Mouse (Mus musculus): ENCODE results near the gene Tmem26. TPM values are rescaled to one million over a fixed set of nuclear protein-coding genes. Genes with fewer than 3 reads are reported as not detected.
"Not testable (repeated sequence)": the region's sequence is repeated elsewhere in the genome, so short reads cannot be mapped to it uniquely, and the experiment has no call there.

Tmem26 gene
- polyA plus RNA-seq, 1 experiment from 2014 or later, result 7.6 TPM

- no peaks in the 10 kb centered on the region for H3K9me3 ChIP-seq (ENCODE audit: control insufficient read depth, low read length)
- H3K4me3 ChIP-seq (ENCODE audit: low read depth, low read length), result no peak overlapping the region
- H3K36me3 ChIP-seq (ENCODE audit: control insufficient read depth, insufficient read depth, low read length), result no peaks in the 10 kb centered on the region
- no peaks in the 10 kb centered on the region for H3K4me1 ChIP-seq (ENCODE audit: control insufficient read depth, insufficient read depth, low read length)
- H3K27me3 ChIP-seq (ENCODE audit: control insufficient read depth, insufficient read depth, low read length), result no peaks in the 10 kb centered on the region
- H3K27ac ChIP-seq (ENCODE audit: low read depth, low read length), result no peak overlapping the region
- 87% methylated on average over 3 of the region's 3 CpGs for WGBS
- H3K9ac ChIP-seq (replicated peaks; ENCODE audit: low read depth, low read length), result no peak overlapping the region
- H3K4me2 ChIP-seq (ENCODE audit: low read depth, low read length), result no peak overlapping the region
- no peak for ATAC-seq (ENCODE audit: low read depth)
These were observed 12.2 kb downstream of the Tmem26 start for GRCm38 (mm10) chr10:68735621-68736020.

GRCm38 (mm10) chr10:68737391-68737790 is 13.9 kb downstream of the Tmem26 start:
- no peak for ATAC-seq (ENCODE audit: low read depth)
- Histone ChIP-seq H3K9me3 (ENCODE audit: control insufficient read depth, low read length) (no peaks in the 10 kb centered on the region), H3K4me2 (ENCODE audit: low read depth, low read length) (no peak overlapping the region), H3K36me3 (ENCODE audit: control insufficient read depth, insufficient read depth, low read length) (no peaks in the 10 kb centered on the region), H3K27ac (ENCODE audit: low read depth, low read length) (no peak overlapping the region), H3K4me3 (ENCODE audit: low read depth, low read length) (no peak overlapping the region), H3K27me3 (ENCODE audit: control insufficient read depth, insufficient read depth, low read length) (no peaks in the 10 kb centered on the region), H3K4me1 (ENCODE audit: control insufficient read depth, insufficient read depth, low read length) (no peaks in the 10 kb centered on the region), H3K9ac (replicated peaks; ENCODE audit: low read depth, low read length) (no peak overlapping the region)
- WGBS, result 84% methylated on average over 7 of the region's 7 CpGs

- H3K27me3 ChIP-seq (ENCODE audit: control insufficient read depth, insufficient read depth, low read length); H3K4me3 ChIP-seq (ENCODE audit: low read depth, low read length); H3K4me1 ChIP-seq (ENCODE audit: control insufficient read depth, insufficient read depth, low read length); H3K36me3 ChIP-seq (ENCODE audit: control insufficient read depth, insufficient read depth, low read length); H3K9ac ChIP-seq (replicated peaks; ENCODE audit: low read depth, low read length); H3K9me3 ChIP-seq (ENCODE audit: control insufficient read depth, low read length); H3K4me2 ChIP-seq (ENCODE audit: low read depth, low read length); H3K27ac ChIP-seq (ENCODE audit: low read depth, low read length); ATAC-seq (ENCODE audit: low read depth): not testable (repeated sequence)
- WGBS, result 90% methylated on average over 1 of the region's 1 CpGs
These were observed 15.5 kb downstream of the Tmem26 start for GRCm38 (mm10) chr10:68738981-68739380.

GRCm38 (mm10) chr10:68740251-68740650 is 16.8 kb downstream of the Tmem26 start:
- no peak overlapping the region for H3K4me3 ChIP-seq (ENCODE audit: low read depth, low read length)
- H3K27me3 ChIP-seq (ENCODE audit: control insufficient read depth, insufficient read depth, low read length), result no peaks in the 10 kb centered on the region
- 68% methylated on average over 2 of the region's 2 CpGs for WGBS
- no peak overlapping the region for H3K9ac ChIP-seq (replicated peaks; ENCODE audit: low read depth, low read length)
- H3K4me1 ChIP-seq (ENCODE audit: control insufficient read depth, insufficient read depth, low read length), result no peaks in the 10 kb centered on the region
- no peaks in the 10 kb centered on the region for H3K36me3 ChIP-seq (ENCODE audit: control insufficient read depth, insufficient read depth, low read length)
- H3K4me2 ChIP-seq (ENCODE audit: low read depth, low read length), result no peak overlapping the region
- H3K27ac ChIP-seq (ENCODE audit: low read depth, low read length), result no peak overlapping the region
- ATAC-seq (ENCODE audit: low read depth), result no peak
- no peaks in the 10 kb centered on the region for H3K9me3 ChIP-seq (ENCODE audit: control insufficient read depth, low read length)

GRCm38 (mm10) chr10:68750921-68751320 is 27.5 kb downstream of the Tmem26 start:
- no peak for ATAC-seq (ENCODE audit: low read depth)
- no peak overlapping the region for H3K27ac ChIP-seq (ENCODE audit: low read depth, low read length)
- H3K27me3 ChIP-seq (ENCODE audit: control insufficient read depth, insufficient read depth, low read length), result no peaks in the 10 kb centered on the region
- WGBS, result 87% methylated on average over 7 of the region's 7 CpGs
- H3K9ac ChIP-seq (replicated peaks; ENCODE audit: low read depth, low read length), result no peak overlapping the region
- no peaks in the 10 kb centered on the region for H3K9me3 ChIP-seq (ENCODE audit: control insufficient read depth, low read length)
- H3K36me3 ChIP-seq (ENCODE audit: control insufficient read depth, insufficient read depth, low read length), result no peaks in the 10 kb centered on the region
- H3K4me1 ChIP-seq (ENCODE audit: control insufficient read depth, insufficient read depth, low read length), result no peaks in the 10 kb centered on the region
- H3K4me3 ChIP-seq (ENCODE audit: low read depth, low read length), result no peak overlapping the region
- H3K4me2 ChIP-seq (ENCODE audit: low read depth, low read length), result no peak overlapping the region

GRCm38 (mm10) chr10:68759238-68759637 is 35.8 kb downstream of the Tmem26 start:
- no peaks in the 10 kb centered on the region for H3K9me3 ChIP-seq (ENCODE audit: control insufficient read depth, low read length)
- no peak for ATAC-seq (ENCODE audit: low read depth)
- H3K36me3 ChIP-seq (ENCODE audit: control insufficient read depth, insufficient read depth, low read length), result no peaks in the 10 kb centered on the region
- H3K4me1 ChIP-seq (ENCODE audit: control insufficient read depth, insufficient read depth, low read length), result no peaks in the 10 kb centered on the region
- H3K4me3 ChIP-seq (ENCODE audit: low read depth, low read length), result no peak overlapping the region
- H3K4me2 ChIP-seq (ENCODE audit: low read depth, low read length), result no peak overlapping the region
- no peaks in the 10 kb centered on the region for H3K27me3 ChIP-seq (ENCODE audit: control insufficient read depth, insufficient read depth, low read length)
- no peak overlapping the region for H3K9ac ChIP-seq (replicated peaks; ENCODE audit: low read depth, low read length)
- no peak overlapping the region for H3K27ac ChIP-seq (ENCODE audit: low read depth, low read length)
- 50% methylated on average over 5 of the region's 5 CpGs for WGBS

DNA sequence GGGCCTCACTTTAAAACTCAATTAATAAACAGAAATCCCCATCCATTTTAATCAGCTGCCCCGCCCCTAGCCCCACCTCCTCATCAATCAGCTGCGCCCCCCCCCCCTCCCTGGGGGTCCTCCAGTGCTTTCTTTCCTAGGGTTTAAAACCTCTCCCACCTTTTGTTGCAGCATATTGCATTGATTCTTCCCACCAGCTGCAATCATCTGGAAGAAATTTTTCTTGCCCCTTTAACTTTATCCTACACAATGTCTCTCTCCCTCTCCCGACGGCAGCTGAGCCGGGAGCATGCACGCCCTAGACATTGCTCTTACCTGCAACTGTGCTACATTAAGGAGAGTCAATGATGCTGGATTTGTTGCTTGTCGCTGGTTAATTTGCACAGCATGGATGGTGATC is 36.3 kb downstream of the Tmem26 start:
- WGBS, result 46% methylated on average over 7 of the region's 7 CpGs
- Histone ChIP-seq H3K27ac (ENCODE audit: low read depth, low read length) (no peak overlapping the region), H3K9me3 (ENCODE audit: control insufficient read depth, low read length) (no peaks in the 10 kb centered on the region), H3K4me1 (ENCODE audit: control insufficient read depth, insufficient read depth, low read length) (no peaks in the 10 kb centered on the region), H3K36me3 (ENCODE audit: control insufficient read depth, insufficient read depth, low read length) (no peaks in the 10 kb centered on the region), H3K27me3 (ENCODE audit: control insufficient read depth, insufficient read depth, low read length) (no peaks in the 10 kb centered on the region), H3K9ac (replicated peaks; ENCODE audit: low read depth, low read length) (no peak overlapping the region), H3K4me2 (ENCODE audit: low read depth, low read length) (no peak overlapping the region), H3K4me3 (ENCODE audit: low read depth, low read length) (no peak overlapping the region)
- no peak for ATAC-seq (ENCODE audit: low read depth)

DNA sequence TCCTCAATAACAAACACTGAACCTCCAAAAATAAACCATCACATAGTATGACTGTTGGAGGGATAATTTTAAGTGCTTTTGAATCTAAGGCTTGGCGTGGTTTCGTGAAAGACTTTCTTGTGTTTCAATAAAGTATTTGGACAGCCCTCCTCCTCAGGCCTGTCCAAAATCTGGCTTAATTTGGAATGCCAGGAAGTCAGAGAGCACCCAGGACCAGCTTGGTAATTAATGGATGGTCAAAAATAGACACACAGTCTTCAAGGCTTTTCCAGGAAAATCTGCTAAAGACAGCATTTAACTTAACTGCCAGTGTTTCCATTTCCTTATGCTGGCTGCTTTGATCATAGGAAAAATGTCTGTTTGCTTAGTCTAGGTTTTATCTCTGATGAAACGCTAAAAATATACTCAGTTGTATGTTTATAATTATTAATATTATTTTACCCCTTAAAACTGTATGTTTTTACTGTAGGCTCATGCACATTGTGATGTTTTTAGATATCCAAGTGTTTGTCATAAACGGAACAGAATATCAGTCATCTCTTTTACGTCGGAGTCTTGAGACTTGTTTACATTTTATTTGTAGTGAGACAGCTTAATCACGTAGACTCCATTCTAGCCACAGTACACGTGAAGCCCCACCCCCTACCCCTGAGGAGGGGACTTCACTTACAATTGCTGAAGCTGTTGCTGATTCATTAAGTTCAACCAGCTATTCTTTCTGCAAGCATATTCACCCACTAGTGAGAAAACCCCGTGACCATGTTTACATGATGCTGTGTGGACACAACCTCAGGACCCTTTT is 57.8 kb downstream of the Tmem26 start:
- 84% methylated on average over 9 of the region's 9 CpGs for WGBS
- H3K4me1 ChIP-seq (ENCODE audit: control insufficient read depth, insufficient read depth, low read length), result no peaks in the 10 kb centered on the region
- H3K4me2 ChIP-seq (ENCODE audit: low read depth, low read length), result no peak overlapping the region
- H3K27me3 ChIP-seq (ENCODE audit: control insufficient read depth, insufficient read depth, low read length), result no peaks in the 10 kb centered on the region
- H3K9me3 ChIP-seq (ENCODE audit: control insufficient read depth, low read length), result no peaks in the 10 kb centered on the region
- no peak overlapping the region for H3K27ac ChIP-seq (ENCODE audit: low read depth, low read length)
- no peak for ATAC-seq (ENCODE audit: low read depth)
- no peaks in the 10 kb centered on the region for H3K36me3 ChIP-seq (ENCODE audit: control insufficient read depth, insufficient read depth, low read length)
- no peak overlapping the region for H3K9ac ChIP-seq (replicated peaks; ENCODE audit: low read depth, low read length)
- no peak overlapping the region for H3K4me3 ChIP-seq (ENCODE audit: low read depth, low read length)

GRCm38 (mm10) chr10:68782724-68783123 is 59.3 kb downstream of the Tmem26 start:
- Histone ChIP-seq H3K9ac (replicated peaks; ENCODE audit: low read depth, low read length) (no peak overlapping the region), H3K4me1 (ENCODE audit: control insufficient read depth, insufficient read depth, low read length) (no peaks in the 10 kb centered on the region), H3K27ac (ENCODE audit: low read depth, low read length) (no peak overlapping the region), H3K4me2 (ENCODE audit: low read depth, low read length) (no peak overlapping the region), H3K27me3 (ENCODE audit: control insufficient read depth, insufficient read depth, low read length) (no peaks in the 10 kb centered on the region), H3K36me3 (ENCODE audit: control insufficient read depth, insufficient read depth, low read length) (no peaks in the 10 kb centered on the region), H3K4me3 (ENCODE audit: low read depth, low read length) (no peak overlapping the region), H3K9me3 (ENCODE audit: control insufficient read depth, low read length) (no peaks in the 10 kb centered on the region)
- 89% methylated on average over 6 of the region's 6 CpGs for WGBS
- ATAC-seq (ENCODE audit: low read depth), result no peak
